Mouse (Mus musculus): ENCODE measurements at regions not wholly inside any gene's neighbourhood (a gene's known extent, or its start where the extent isn't known, plus 50 kb on each side); places are given as distances from the start of the nearest gene placed in this dataset.
A peak's percentile ranks its signal among the peaks of the same experiment; 100 is the strongest.

DNA sequence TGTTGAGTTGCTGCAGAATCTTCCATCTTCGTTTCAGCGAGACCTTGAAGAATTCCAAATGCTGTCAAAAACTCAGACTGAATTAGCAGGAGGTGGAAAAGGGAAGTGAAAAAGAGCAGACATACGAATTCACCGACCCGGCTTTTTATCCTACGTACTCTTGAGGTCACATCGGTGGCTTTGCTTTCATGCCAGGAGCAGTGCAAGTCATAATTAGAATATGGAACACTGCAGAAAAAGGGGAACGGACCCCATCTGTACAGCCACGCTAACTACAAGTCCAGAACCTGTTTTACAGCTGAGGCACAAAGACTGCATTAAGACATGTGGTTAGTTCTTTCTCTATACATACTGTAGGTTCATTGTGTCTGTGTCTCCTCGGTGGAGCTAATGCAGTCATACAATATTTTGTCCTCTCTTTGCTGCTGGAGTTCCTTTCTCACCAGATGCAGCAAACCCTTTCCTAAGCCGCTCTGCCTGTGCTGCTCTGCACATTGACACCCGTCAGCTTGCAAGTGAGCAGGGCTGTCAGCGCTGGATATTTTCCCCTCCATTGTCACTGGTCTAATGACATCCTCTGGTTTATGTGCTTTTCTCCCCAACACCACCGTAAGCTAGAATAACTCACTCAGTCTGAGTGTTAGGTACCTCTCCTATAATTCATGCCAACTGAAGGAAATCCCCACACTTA is 276.9 kb upstream of the Meox2 start:
- Histone ChIP-seq H3K4me3 (replicated peaks) (no peak overlapping the region), H3K36me3 (no peaks in the 10 kb centered on the region), H3K4me2 (no peak overlapping the region), H3K27ac (replicated peaks) (no peak overlapping the region), H3K27me3 (replicated peaks) (no peaks in the 10 kb centered on the region), H3K9ac (replicated peaks) (no peak overlapping the region), H3K9me3 (replicated peaks) (no peaks in the 10 kb centered on the region), H3K4me1 (no peaks in the 10 kb centered on the region)
- 76% methylated on average over 14 of the region's 14 CpGs for WGBS
- peak; percentile 24; the same call in 1 of the 2 replicates for ATAC-seq (ENCODE audit: low FRiP score)

GRCm38 (mm10) chr12:36842957-36843356 is 265.4 kb upstream of the Meox2 start:
- Histone ChIP-seq H3K9ac (replicated peaks) (no peak overlapping the region), H3K27me3 (replicated peaks) (no peaks in the 10 kb centered on the region), H3K27ac (replicated peaks) (no peak overlapping the region), H3K4me2 (no peak overlapping the region), H3K4me3 (replicated peaks) (no peak overlapping the region), H3K9me3 (replicated peaks) (no peaks in the 10 kb centered on the region), H3K4me1 (no peaks in the 10 kb centered on the region), H3K36me3 (no peaks in the 10 kb centered on the region)
- no peak for ATAC-seq (ENCODE audit: low FRiP score)
- WGBS = 100% methylated on average over 1 of the region's 1 CpGs

DNA sequence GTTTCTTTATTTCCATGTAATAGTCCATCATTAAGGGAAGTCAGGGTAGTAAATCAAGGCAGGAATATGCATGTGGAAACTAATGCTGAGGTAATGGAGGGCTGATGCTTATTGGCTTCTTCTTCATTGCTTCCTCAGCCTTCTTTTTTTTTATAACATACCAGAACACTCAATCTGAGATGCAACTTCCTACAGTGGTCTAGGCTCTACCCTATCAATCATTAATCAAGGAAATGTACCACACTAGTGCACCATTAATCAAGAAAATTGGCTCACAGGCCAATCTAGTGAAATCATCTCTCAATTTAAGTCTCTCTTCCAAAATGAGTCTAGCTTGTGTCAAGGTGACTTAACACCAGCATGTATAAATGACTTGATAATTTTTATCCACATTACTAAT is 263.2 kb upstream of the Meox2 start:
- Histone ChIP-seq H3K9ac (replicated peaks) (no peak overlapping the region), H3K9me3 (replicated peaks) (no peaks in the 10 kb centered on the region), H3K4me3 (replicated peaks) (no peak overlapping the region), H3K27me3 (replicated peaks) (no peaks in the 10 kb centered on the region), H3K27ac (replicated peaks) (no peak overlapping the region), H3K36me3 (no peaks in the 10 kb centered on the region), H3K4me1 (no peaks in the 10 kb centered on the region), H3K4me2 (no peak overlapping the region)
- no peak for ATAC-seq (ENCODE audit: low FRiP score)

GRCm38 (mm10) chr12:36849086-36849485 is 259.3 kb upstream of the Meox2 start:
- H3K4me2 ChIP-seq = no peak overlapping the region
- ATAC-seq (ENCODE audit: low FRiP score) = no peak
- no peaks in the 10 kb centered on the region for H3K9me3 ChIP-seq (replicated peaks)
- no peaks in the 10 kb centered on the region for H3K36me3 ChIP-seq
- no peak overlapping the region for H3K9ac ChIP-seq (replicated peaks)
- H3K27me3 ChIP-seq (replicated peaks) = no peaks in the 10 kb centered on the region
- H3K27ac ChIP-seq (replicated peaks) = no peak overlapping the region
- WGBS = 96% methylated on average over 2 of the region's 2 CpGs
- no peaks in the 10 kb centered on the region for H3K4me1 ChIP-seq
- no peak overlapping the region for H3K4me3 ChIP-seq (replicated peaks)

DNA sequence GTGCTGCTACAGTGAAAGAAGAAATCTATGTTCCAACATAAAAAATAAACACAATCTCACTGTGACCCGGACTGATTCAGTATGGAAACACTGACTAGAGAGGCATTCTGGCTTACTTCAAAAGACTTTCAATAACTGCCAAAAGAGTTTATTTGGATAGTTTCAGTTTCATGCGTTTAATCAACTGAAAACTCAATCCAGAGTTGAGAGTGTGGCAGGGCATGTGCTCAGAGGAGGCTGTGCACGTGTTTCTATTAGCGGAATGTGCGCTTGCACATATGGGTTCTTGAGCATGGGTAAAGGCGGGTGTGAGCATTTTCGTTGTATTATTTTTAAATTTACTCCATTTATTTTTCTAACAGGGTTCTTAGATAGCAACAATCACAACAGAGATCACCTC is 245.2 kb upstream of the Meox2 start:
- 91% methylated on average over 7 of the region's 7 CpGs for WGBS
- H3K4me3 ChIP-seq (replicated peaks) = no peak overlapping the region
- no peaks in the 10 kb centered on the region for H3K36me3 ChIP-seq
- ATAC-seq (ENCODE audit: low FRiP score) = no peak
- no peaks in the 10 kb centered on the region for H3K4me1 ChIP-seq
- H3K4me2 ChIP-seq = no peak overlapping the region
- no peak overlapping the region for H3K9ac ChIP-seq (replicated peaks)
- no peak overlapping the region for H3K27ac ChIP-seq (replicated peaks)
- H3K9me3 ChIP-seq (replicated peaks) = no peaks in the 10 kb centered on the region
- no peaks in the 10 kb centered on the region for H3K27me3 ChIP-seq (replicated peaks)

GRCm38 (mm10) chr12:36880724-36881123 is 227.6 kb upstream of the Meox2 start:
- no peaks in the 10 kb centered on the region for H3K36me3 ChIP-seq
- WGBS = 85% methylated on average over 1 of the region's 1 CpGs
- H3K27ac ChIP-seq (replicated peaks) = no peak overlapping the region
- H3K4me1 ChIP-seq = no peaks in the 10 kb centered on the region
- no peak overlapping the region for H3K4me3 ChIP-seq (replicated peaks)
- no peak overlapping the region for H3K9ac ChIP-seq (replicated peaks)
- H3K27me3 ChIP-seq (replicated peaks) = no peaks in the 10 kb centered on the region
- no peak for ATAC-seq (ENCODE audit: low FRiP score)
- no peak overlapping the region for H3K4me2 ChIP-seq
- H3K9me3 ChIP-seq (replicated peaks) = no peaks in the 10 kb centered on the region

DNA sequence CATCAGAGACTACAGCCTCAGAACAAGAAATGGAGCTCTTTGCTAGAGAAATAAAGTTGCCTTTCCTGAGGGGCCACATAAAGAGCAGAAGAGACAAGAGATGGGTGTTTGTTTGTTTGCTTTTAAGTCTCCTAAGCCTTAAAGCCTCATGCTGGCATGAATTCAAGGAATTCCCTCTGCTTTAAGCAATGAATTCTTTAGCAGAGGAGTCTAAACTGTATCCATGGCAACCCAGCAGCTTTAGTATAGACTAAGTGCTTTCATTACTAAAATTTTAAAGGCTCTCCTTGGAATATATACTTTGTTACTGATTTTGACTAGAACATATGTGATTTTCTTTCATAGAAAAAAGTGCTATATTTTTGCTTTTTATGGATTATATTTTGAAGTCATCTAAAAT is 195.0 kb upstream of the Meox2 start:
- Histone ChIP-seq H3K36me3 (no peaks in the 10 kb centered on the region), H3K9me3 (replicated peaks) (no peaks in the 10 kb centered on the region), H3K27me3 (replicated peaks) (no peaks in the 10 kb centered on the region), H3K9ac (replicated peaks) (no peak overlapping the region), H3K4me1 (peaks cover 5% of the 10 kb centered on the region), H3K27ac (replicated peaks) (no peak overlapping the region), H3K4me2 (no peak overlapping the region), H3K4me3 (replicated peaks) (no peak overlapping the region)
- peak; percentile 87; the same call in 1 of the 2 replicates for ATAC-seq (ENCODE audit: low FRiP score)

DNA sequence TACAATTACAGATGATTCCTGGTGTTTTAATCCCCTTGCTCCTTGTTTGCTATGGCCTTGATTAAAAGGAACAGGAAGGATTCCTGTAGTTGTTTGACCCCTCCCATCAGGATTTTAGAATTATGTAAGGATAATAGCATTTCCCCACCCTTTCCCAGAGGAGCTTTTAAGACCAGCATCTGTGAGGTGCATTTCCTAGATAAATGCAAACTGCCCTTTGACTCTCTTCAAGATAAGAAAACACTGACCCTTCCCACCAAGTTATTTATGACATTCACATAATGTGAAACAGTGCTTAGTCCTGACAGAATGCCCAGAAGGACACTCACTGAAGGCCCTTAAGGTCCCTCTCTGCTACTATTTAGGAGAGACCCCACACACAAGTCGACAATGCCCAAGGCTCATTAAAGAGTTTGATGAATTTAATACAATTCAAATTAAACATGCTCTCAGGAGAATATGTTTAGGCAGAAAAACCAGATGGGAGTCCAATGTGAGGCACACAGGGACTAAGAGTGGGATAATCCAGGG is 190.7 kb upstream of the Meox2 start:
- 7% methylated on average over 1 of the region's 1 CpGs for WGBS
- ATAC-seq (ENCODE audit: low FRiP score) = no peak
- Histone ChIP-seq H3K27ac (replicated peaks) (no peak overlapping the region), H3K4me3 (replicated peaks) (no peak overlapping the region), H3K4me2 (no peak overlapping the region), H3K4me1 (peaks cover 6% of the 10 kb centered on the region), H3K27me3 (replicated peaks) (no peaks in the 10 kb centered on the region), H3K9me3 (replicated peaks) (no peaks in the 10 kb centered on the region), H3K36me3 (no peaks in the 10 kb centered on the region), H3K9ac (replicated peaks) (no peak overlapping the region)

DNA sequence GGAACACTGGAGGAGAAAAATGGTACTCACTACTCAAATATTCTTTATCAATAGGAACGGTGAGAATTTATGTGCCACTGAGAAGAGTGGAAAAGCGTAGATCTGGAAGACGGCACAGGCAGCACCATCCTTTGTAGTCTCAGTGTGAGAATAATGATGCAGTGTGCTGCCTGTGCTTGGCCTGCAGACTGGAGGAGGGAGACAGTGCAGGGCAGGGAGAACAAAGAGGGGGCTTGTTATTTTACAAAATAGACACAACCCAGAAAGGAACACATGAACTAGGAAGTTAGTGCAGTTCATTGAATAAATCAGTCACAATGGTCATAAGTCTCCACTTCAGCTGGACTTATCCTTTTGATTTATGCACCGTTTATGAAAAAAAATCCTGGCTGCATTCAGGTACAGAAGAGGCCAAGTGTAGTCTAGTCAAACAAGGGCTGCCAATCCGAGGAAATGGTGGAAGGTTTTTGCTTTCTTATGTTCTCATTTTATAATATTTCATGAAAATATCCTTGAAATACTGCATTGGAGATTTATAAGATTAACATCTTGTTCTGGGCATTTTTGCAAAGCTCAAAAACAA is 190.0 kb upstream of the Meox2 start:
- H3K27ac ChIP-seq (replicated peaks) = no peak overlapping the region
- ATAC-seq (ENCODE audit: low FRiP score) = peak; percentile 66; the same call in 1 of the 2 replicates
- H3K27me3 ChIP-seq (replicated peaks) = no peaks in the 10 kb centered on the region
- peaks cover 4% of the 10 kb centered on the region for H3K4me1 ChIP-seq
- no peak overlapping the region for H3K9ac ChIP-seq (replicated peaks)
- H3K36me3 ChIP-seq = no peaks in the 10 kb centered on the region
- WGBS = 27% methylated on average over 5 of the region's 5 CpGs
- H3K4me3 ChIP-seq (replicated peaks) = no peak overlapping the region
- no peaks in the 10 kb centered on the region for H3K9me3 ChIP-seq (replicated peaks)
- no peak overlapping the region for H3K4me2 ChIP-seq

GRCm38 (mm10) chr12:36923558-36923957 is 184.8 kb upstream of the Meox2 start:
- no peak overlapping the region for H3K4me3 ChIP-seq (replicated peaks)
- H3K36me3 ChIP-seq = no peaks in the 10 kb centered on the region
- H3K4me2 ChIP-seq = no peak overlapping the region
- 87% methylated on average over 2 of the region's 2 CpGs for WGBS
- H3K27ac ChIP-seq (replicated peaks) = no peak overlapping the region
- H3K9me3 ChIP-seq (replicated peaks) = no peaks in the 10 kb centered on the region
- H3K4me1 ChIP-seq = no peaks in the 10 kb centered on the region
- H3K9ac ChIP-seq (replicated peaks) = no peak overlapping the region
- H3K27me3 ChIP-seq (replicated peaks) = no peaks in the 10 kb centered on the region
- no peak for ATAC-seq (ENCODE audit: low FRiP score)

- Histone ChIP-seq H3K27me3 (replicated peaks) (no peaks in the 10 kb centered on the region), H3K9me3 (replicated peaks) (no peaks in the 10 kb centered on the region), H3K4me2 (no peak overlapping the region), H3K9ac (replicated peaks) (no peak overlapping the region), H3K4me3 (replicated peaks) (no peak overlapping the region), H3K4me1 (no peaks in the 10 kb centered on the region), H3K36me3 (no peaks in the 10 kb centered on the region), H3K27ac (replicated peaks) (no peak overlapping the region)
- ATAC-seq (ENCODE audit: low FRiP score) = no peak
- 63% methylated on average over 4 of the region's 4 CpGs for WGBS
Measured at GRCm38 (mm10) chr12:36926225-36926624, 182.1 kb upstream of the Meox2 start.

- H3K27ac ChIP-seq (replicated peaks) = no peak overlapping the region
- ATAC-seq (ENCODE audit: low FRiP score) = no peak
- no peaks in the 10 kb centered on the region for H3K36me3 ChIP-seq
- WGBS = 13% methylated on average over 6 of the region's 6 CpGs
- H3K4me1 ChIP-seq = 0 out of 2 replicates have a peak, but pooled peaks cover 4% of the 10 kb centered on the region
- H3K9me3 ChIP-seq (replicated peaks) = no peaks in the 10 kb centered on the region
- no peak overlapping the region for H3K4me2 ChIP-seq
- H3K9ac ChIP-seq (replicated peaks) = no peak overlapping the region
- H3K27me3 ChIP-seq (replicated peaks) = no peaks in the 10 kb centered on the region
- no peak overlapping the region for H3K4me3 ChIP-seq (replicated peaks)
Measured at GRCm38 (mm10) chr12:36933118-36933610, 175.2 kb upstream of the Meox2 start.

Data from neural tube, embryonic 15.5 days (tissue).